Mouse (Mus musculus) layer of hippocampus, adult 6 months (tissue): ENCODE results near the gene Nsl1. TPM values are rescaled to one million over a fixed set of nuclear protein-coding genes. Genes with fewer than 3 reads are reported as not detected.

ENCODE experiments used
- long read RNA-seq, 2 experiments: library from polyadenylated mRNA; unstranded; transcript quantifications; one replicate each; pipeline ENCODE4 v2.0.0; 2019 to 2020
- polyA plus RNA-seq: library from polyadenylated mRNA; unstranded; fragments of <200 nt; fragmentation: Nextera tagmentation; gene quantifications from 2 replicates; pipeline ENCODE4 v1.2.3, GENCODE M21; 2021

Nsl1 gene
- 0.15 and 0.31 TPM in 2 replicates for polyA plus RNA-seq
- long read RNA-seq, experiment 1: 0 reads
- long read RNA-seq, experiment 2, full-length matches to known transcripts: 4 of 4 reads
- long read RNA-seq, experiment 2, partial matches to known transcripts: 0 of 4 reads
- long read RNA-seq, experiment 2, other reads (novel, unspliced or antisense): 0 of 4 reads

DNA sequence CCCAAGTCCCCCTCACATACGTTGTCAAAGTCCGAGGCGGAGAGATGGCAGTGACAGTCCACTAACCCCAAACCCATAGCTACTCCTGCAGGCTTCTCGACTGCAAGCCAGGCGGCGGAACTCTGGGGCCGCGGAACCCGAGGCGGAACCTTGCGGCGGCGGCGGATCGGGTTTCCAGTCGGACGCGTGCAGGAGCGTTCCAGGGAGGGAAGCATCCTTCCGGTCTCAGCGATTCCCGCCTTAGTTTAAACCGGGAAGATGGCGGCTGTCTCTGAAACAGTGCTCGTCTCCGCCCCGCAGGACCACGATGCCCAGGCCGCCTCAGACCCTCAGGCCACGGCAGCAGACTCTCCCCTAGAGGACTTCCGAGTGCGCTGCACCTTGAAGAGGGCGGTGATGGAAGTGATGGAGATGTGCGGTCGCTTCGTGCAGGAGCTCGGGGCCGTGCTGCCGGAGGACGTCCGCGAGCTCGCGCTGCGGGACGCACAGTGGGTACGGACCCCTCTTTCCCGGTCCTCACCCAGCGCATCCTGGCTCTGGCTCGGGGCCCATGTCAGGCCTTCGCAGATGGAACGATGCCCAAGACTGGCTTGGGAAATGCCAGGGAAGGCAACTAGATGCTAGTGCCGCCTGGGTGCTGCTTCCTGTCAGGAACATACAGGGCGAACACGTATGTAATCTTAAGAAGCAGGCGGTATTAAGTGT is at the start of gene Nsl1, which contains the start of gene Tatdn3:
TSS of gene Nsl1 (plus strand) at position 232 of the 705 bp plus-strand sequence.
TSS of gene Tatdn3 (minus strand) at position 152 of the 705 bp plus-strand sequence.

GRCm38 (mm10) chr1:191026021-191026713 is 36.6 kb upstream of the Nsl1 start, which contains the start of gene Flvcr1:
TSS of gene Flvcr1 (minus strand) at chr1:191026158.

GRCm38 (mm10) chr1:191036554-191037334 is 26.1 kb upstream of the Nsl1 start, which contains the start of gene Spata45:
TSS of gene Spata45 (plus strand) at chr1:191036639.

DNA sequence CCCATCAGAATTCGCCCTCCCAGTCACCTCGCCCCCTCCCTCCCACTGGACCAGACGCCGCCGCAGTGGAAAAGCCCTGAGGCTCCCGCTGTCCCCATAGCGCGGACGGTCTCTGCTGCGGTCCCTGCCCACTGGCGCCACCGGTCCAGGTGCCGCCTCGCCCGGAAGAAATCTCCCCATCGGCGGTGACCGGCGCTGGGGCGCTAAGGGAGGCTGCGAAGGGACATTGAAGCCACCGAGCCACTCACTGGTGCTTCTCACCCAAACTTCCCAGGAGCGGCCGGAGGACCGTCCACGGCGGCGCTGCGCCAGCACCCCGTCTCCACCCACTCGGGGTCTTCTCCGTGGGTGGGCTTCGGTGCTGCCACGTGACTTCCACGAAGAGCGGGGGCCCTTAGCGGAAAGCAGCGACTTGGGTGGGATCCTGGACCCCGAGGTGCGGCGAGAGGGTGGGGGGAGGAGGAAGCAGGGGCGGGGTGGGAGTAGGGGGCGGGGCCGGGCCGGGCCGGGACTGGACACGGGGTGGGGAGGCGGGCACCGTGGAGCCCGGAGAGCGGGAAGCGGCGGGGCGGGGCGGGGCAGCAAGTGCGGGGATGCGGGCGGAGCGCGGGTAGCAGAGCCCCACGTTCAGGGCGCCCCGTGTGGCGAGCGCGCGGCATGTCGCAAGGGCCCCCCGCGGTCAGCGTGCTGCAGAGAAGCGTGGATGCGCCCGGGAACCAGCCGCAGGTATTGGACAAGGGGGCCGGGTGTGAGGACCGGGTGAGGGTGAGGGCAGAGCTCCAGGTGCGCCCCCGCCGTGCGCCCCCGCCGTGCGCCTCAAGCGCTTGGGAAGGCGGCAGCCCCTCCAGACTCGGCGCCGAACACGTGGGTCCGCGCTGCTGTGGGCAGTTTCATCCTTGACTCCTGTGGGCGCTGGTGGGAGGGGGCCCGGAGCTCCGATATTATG is 35.3 kb downstream of the Nsl1 start, which contains the start of gene Batf3:
TSS of gene Batf3 (plus strand) at position 46 of the 946 bp plus-strand sequence.

Other genes with a start within 250 kb of the Nsl1 start
- gene Rps6kc1, start 151.2 kb upstream of the Nsl1 start, polyA plus RNA-seq: 12.1 and 13.6 TPM in 2 replicates
- 26.2 and 28.6 TPM in 2 replicates for gene Angel2, start 137.9 kb upstream of the Nsl1 start, polyA plus RNA-seq
- gene Vash2, start 83.7 kb upstream of the Nsl1 start, polyA plus RNA-seq: 0.41 and 0.51 TPM in 2 replicates
- 1.6 and 2.0 TPM in 2 replicates for gene Flvcr1, start 36.9 kb upstream of the Nsl1 start, polyA plus RNA-seq
- 0.84 TPM in 1 of 2 replicates, not detected in the other for gene Spata45, start 26.4 kb upstream of the Nsl1 start, polyA plus RNA-seq
- 6.5 and 7.0 TPM in 2 replicates for gene Tatdn3, start 80 bp upstream of the Nsl1 start, polyA plus RNA-seq
- gene Batf3, start 34.8 kb downstream of the Nsl1 start, polyA plus RNA-seq: 3.1 and 4.5 TPM in 2 replicates
- not detected in 2 replicates for gene Fam71a, start 101.8 kb downstream of the Nsl1 start, polyA plus RNA-seq
- 0.53 and 0.97 TPM in 2 replicates for gene Atf3, start 155.0 kb downstream of the Nsl1 start, polyA plus RNA-seq